Mouse (Mus musculus) forebrain, embryonic 14.5 days (tissue): ENCODE data around the gene Pttg1ip. TPM values are rescaled to one million over a fixed set of nuclear protein-coding genes. Genes with fewer than 3 reads are reported as not detected.
A peak's percentile ranks its signal among the peaks of the same experiment; 100 is the strongest.

Experiments used
- ATAC-seq: fragments of 200-750 bp; cut with Nextera tagmentation; 2 replicates; pipeline ENCODE4 v1.8.0; 2017; ENCODE audit warnings: mild to moderate bottlenecking, moderate library complexity
- DNase-seq: peaks from one replicate; pipeline ENCODE4 v3.0.0-alpha.2; 2015; ENCODE audit warnings: low spot score
- H3K27ac ChIP-seq: fragments of 300-500 bp; sonication (generic); 2 replicates; pipeline ENCODE4 v1.5.1; 2014; ENCODE audit warnings: low read depth, mild to moderate bottlenecking, control low read depth, low read length, moderate library complexity
- H3K27me3 ChIP-seq: fragments of 300-500 bp; sonication (generic); replicated peaks from 2 replicates; pipeline ENCODE4 v1.6.1; 2014; ENCODE audit warnings: low read length, control low read depth, mixed read lengths; ENCODE audit not compliant: control insufficient read depth, insufficient read depth
- H3K36me3 ChIP-seq: fragments of 300-500 bp; sonication (generic); 2 replicates; pipeline ENCODE4 v1.6.1; 2014; ENCODE audit warnings: low read length, control low read depth; ENCODE audit not compliant: control insufficient read depth, insufficient read depth
- H3K4me1 ChIP-seq: fragments of 300-500 bp; sonication (generic); 2 replicates; pipeline ENCODE4 v1.6.1; 2014; ENCODE audit warnings: antibody characterized with exemption, low read length, control low read depth; ENCODE audit not compliant: control insufficient read depth, insufficient read depth
- H3K4me2 ChIP-seq: fragments of 300-500 bp; sonication (generic); 2 replicates; pipeline ENCODE4 v1.6.1; 2014; ENCODE audit warnings: mild to moderate bottlenecking, control low read depth, low read length
- H3K4me3 ChIP-seq: fragments of 300-500 bp; sonication (generic); 2 replicates; pipeline ENCODE4 v1.5.1; 2014; ENCODE audit warnings: low read depth, low read length, control low read depth
- H3K9ac ChIP-seq: fragments of 300-500 bp; sonication (generic); 2 replicates; pipeline ENCODE4 v1.6.1; 2014; ENCODE audit warnings: mild to moderate bottlenecking, low read length, control low read depth, moderate library complexity
- H3K9me3 ChIP-seq: fragments of 300-500 bp; sonication (generic); replicated peaks from 2 replicates; pipeline ENCODE4 v1.6.1; 2016; ENCODE audit warnings: low read length, control low read depth, mixed read lengths; ENCODE audit not compliant: control insufficient read depth
- WGBS: fragments of 180-500 bp; shearing (Covaris S2); extraction: QIAGEN DNeasy Blood & Tissue Kit; methylation state at CpG from one replicate; pipeline ENCODE4 v1.1.7; 2014; 5-methylcytosine and 5-hydroxymethylcytosine counted together
- polyA plus RNA-seq: library from polyadenylated mRNA; unstranded; fragments of >200 nt; fragmentation: Nextera tagmentation; extraction: Ambion mirVana; gene quantifications from 2 replicates; pipeline ENCODE4 v1.2.1, GENCODE M21; 2014

Pttg1ip gene
- polyA plus RNA-seq, 1 experiment from 2014 or later, result 74.1 TPM

DNA sequence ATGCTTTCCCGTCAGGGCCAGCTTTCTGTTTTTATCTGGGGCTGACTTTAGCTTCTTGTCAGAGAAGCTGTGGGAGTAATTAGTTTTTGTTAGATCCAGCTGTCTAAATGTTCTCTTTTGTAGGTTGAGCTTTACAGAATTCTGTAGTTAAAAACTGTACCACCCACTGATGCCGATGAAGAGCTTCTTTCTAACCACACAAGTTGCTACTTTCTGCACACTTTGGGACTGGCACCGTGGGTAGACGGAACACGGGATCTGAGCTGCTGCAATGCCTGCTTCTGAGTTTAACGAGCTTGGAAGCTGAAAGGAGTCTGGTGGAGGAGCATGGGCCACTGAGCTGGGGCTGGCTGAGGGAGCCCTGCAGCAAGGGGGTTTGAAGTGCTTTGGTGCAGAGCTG is 10.0 kb downstream of the Pttg1ip start:
- ATAC-seq (no peak), DNase-seq (no peak)
- Histone ChIP-seq H3K4me2 (no peak overlapping the region), H3K27me3 (no peaks in the 10 kb centered on the region), H3K9me3 (no peaks in the 10 kb centered on the region), H3K9ac (no peak overlapping the region), H3K36me3 (peaks cover 74% of the 10 kb centered on the region), H3K4me3 (no peak overlapping the region), H3K27ac (no peak overlapping the region), H3K4me1 (no peaks in the 10 kb centered on the region)
- 46% methylated on average over 6 of the region's 6 CpGs for WGBS

DNA sequence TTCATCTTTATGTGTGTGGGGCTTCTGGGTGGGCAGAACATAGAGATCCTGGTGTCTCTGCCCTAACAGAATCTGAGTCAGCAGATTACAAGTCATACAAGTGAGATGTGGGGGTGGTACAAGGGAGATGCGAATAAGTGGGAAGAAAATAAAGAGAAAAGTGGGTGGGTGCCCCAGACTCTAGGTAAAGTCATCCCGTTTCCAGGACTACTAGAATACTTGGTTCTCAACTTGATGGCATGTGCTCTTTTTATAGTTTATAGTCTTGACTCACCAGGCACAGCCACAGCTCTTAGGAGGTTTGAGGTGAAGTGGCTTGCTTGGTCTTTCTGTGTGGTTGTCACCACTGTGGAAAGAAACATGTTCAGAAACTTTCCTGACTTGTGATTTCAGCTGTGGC is 14.5 kb downstream of the Pttg1ip start:
- Histone ChIP-seq H3K9me3 (no peaks in the 10 kb centered on the region), H3K27me3 (no peaks in the 10 kb centered on the region), H3K4me2 (no peak overlapping the region), H3K36me3 (peaks cover 71% of the 10 kb centered on the region), H3K4me3 (no peak overlapping the region), H3K27ac (no peak overlapping the region), H3K4me1 (no peaks in the 10 kb centered on the region), H3K9ac (no peak overlapping the region)
- no peak for ATAC-seq
- 88% methylated on average over 2 of the region's 2 CpGs for WGBS
- DNase-seq, result no peak

DNA sequence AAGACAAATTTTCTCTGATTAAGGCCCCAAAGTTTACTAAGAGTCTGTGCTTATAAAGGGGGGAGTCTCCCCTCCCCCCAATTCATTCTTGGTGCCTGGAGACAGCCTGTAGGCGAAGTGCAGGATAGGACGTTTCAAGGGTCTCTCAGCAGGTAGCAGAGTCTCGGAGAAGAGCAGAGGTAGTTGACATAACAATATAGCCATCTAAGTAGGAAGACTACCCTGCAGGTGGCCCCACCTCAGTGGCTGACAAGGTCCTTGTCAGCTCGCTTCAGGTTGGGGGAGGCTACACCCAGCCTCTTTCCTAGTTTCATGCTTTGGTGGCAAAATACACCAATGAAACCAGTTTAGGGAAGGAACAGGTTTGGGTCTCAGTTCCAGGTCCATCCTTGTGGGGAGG is 21.5 kb downstream of the Pttg1ip start:
- 49% methylated on average over 4 of the region's 4 CpGs for WGBS
- H3K36me3 ChIP-seq, result peaks cover 14% of the 10 kb centered on the region
- no peak for ATAC-seq

DNA sequence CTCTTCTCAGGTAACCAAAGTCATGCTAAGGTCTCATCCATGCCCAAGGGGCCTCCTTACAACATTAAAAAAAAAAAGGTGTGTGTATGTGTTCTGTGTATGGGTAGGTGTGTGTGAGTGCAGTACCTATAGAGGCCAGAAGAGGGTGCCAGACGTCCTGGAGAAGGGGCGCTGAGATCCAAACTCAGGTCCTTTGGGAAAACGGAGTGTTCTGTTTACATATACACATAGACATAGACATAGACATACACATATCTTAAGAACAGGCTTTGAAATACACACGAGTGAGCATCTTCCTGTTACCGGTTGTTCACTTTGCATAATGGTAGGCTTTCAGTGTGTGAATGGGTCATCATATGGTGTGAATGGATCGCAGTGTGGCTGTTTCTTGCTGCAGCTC is 22.6 kb downstream of the Pttg1ip start:
- H3K4me3 ChIP-seq, result no peak overlapping the region
- no peak overlapping the region for H3K4me2 ChIP-seq
- DNase-seq, result no peak
- H3K27ac ChIP-seq, result no peak overlapping the region
- WGBS, result 91% methylated on average over 6 of the region's 6 CpGs
- ATAC-seq, result no peak
- peaks cover 12% of the 10 kb centered on the region for H3K4me1 ChIP-seq
- H3K27me3 ChIP-seq, result no peaks in the 10 kb centered on the region
- H3K9me3 ChIP-seq, result no peaks in the 10 kb centered on the region
- H3K9ac ChIP-seq, result no peak overlapping the region
- H3K36me3 ChIP-seq, result peaks cover 3% of the 10 kb centered on the region

More for the DNA sequence above, 21.5 kb downstream of the Pttg1ip start:
- Histone ChIP-seq H3K9me3 (no peaks in the 10 kb centered on the region), H3K4me1 (peaks cover 12% of the 10 kb centered on the region), H3K9ac (no peak overlapping the region), H3K27me3 (no peaks in the 10 kb centered on the region), H3K4me3 (no peak overlapping the region), H3K27ac (no peak overlapping the region), H3K4me2 (no peak overlapping the region)
- no peak for DNase-seq

DNA sequence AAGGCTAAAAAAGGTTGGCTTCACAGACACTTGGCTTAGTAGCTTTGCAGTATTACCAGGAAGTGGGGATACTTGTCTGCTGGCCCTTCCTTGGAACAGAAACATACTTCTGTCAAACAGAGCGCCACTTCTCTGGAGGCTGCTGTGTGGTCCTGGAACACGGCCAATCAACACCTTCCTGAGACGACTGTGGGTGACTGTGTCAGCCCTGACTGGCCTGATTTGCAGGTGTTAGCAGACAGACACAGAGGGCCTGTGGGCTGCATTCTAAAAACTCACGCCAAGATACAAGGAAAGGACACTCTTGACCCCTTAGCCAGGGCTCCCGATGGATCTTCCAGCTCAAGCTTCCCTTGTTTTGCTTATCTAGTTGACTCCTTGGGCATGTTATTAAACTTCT is 23.4 kb downstream of the Pttg1ip start:
- H3K4me1 ChIP-seq, result peaks cover 12% of the 10 kb centered on the region
- no peaks in the 10 kb centered on the region for H3K9me3 ChIP-seq
- ATAC-seq (no peak), DNase-seq (no peak)
- no peak overlapping the region for H3K27ac ChIP-seq
- no peak overlapping the region for H3K4me3 ChIP-seq
- WGBS, result 75% methylated on average over 5 of the region's 5 CpGs
- H3K4me2 ChIP-seq, result no peak overlapping the region
- peaks cover 3% of the 10 kb centered on the region; the same call in 1 of the 2 replicates for H3K36me3 ChIP-seq
- no peak overlapping the region for H3K9ac ChIP-seq
- no peaks in the 10 kb centered on the region for H3K27me3 ChIP-seq

DNA sequence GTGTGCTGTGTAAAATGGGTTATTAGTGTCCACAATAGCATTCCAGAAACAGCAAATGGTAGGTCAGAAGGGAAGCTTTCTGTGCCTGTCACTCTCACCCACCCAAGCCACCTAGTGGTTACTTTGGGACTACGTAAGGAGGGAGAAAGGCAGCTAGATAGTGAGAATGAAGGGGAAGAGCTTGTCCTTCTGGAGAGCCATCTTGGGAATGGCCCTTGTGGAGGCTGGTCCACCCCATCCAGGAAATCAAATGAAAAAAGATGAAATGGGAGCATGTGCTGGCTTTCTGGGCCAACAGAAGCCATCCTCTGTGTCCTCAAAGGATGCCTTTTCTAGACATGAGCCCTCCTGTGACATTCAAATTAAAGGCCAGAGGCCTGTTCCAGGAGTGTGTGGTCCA is 23.8 kb downstream of the Pttg1ip start:
- Histone ChIP-seq H3K9me3 (no peaks in the 10 kb centered on the region), H3K4me3 (peak overlapping the region; percentile 63), H3K9ac (no peak overlapping the region), H3K27me3 (no peaks in the 10 kb centered on the region), H3K4me2 (peak overlapping the region; percentile 87), H3K4me1 (peaks cover 12% of the 10 kb centered on the region), H3K36me3 (peaks cover 7% of the 10 kb centered on the region), H3K27ac (peak overlapping the region; percentile 94)
- 29% methylated on average over 1 of the region's 1 CpGs for WGBS
- DNase-seq (peak; percentile 51), ATAC-seq (no peak)

DNA sequence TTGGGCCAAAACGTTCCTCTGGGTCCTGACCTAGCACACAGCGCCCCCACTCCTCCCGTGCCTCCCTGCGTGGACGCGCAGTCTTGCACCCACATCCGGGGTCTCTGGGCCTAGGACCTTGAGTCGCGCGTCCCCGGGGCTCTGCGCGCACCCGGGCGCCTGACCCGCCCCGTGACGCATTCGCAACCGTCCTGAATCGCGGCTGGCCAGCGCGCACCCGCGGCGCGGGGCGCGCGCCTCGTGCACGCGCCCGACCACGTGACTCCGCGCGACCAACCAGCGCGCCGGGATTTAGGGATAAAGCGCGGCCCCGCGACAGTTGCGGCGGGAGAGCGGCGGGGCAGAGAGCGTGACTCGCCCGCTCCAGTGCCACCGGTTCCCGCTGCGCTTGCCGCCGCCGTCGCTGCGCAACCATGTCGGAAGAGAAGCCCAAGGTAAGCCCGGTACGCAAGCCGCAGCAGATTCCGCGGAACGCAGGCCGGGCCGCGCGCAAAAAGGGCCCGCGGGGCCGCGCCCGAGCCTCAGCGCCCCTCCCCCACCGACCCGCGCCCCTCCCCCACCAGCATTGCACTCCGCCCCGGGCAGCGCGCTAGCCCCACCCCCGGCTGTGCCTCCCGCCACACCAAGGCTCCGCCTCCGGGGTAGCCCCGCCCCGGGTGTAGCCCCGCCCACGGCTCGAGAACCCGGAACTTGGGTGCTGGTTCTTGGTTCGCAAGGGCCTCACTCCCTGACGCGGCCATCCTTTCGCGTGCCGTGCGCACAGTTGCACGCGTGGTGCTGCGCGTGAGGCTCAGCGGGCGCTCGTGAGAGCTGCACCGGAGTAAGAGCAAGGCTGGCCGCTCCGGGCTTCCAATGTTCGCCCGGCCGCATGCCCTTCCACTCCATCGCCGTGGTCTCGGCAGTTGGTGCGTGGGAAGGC is 24.6 kb downstream of the Pttg1ip start, which contains the start of the genes Sumo3 and Gm49325:
Gene Sumo3 (plus strand): TSS at position 190 of the 919 bp plus-strand sequence.
Gene Gm49325 (plus strand): TSS at position 290 of the 919 bp plus-strand sequence.
- peak within 1 kb of the TSS; percentile 78 for H3K9ac ChIP-seq
- peak within 1 kb of the TSS; percentile 63 for H3K4me3 ChIP-seq
- DNase-seq, result peak; percentile 89

DNA sequence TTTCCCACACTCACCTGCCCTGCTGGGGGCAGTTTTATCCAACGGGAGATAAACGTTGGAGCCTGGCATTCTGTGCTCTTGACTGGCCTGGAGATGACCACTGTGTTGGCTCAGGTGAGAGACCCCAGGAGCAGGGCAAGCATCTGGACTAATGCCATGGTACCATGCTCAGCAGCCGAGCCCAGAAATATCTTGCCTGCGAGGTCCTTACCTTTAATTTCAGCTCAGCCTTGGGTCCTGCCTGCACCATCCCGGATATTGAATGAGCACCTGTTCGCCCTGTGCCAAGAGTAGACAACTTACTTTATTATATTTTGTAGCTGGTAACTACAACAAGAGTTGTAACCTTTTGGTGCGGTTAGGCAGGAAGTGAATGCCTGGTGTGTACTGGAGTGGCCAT is 25.3 kb downstream of the Pttg1ip start:
- WGBS, result 44% methylated on average over 7 of the region's 7 CpGs
- Histone ChIP-seq H3K27ac (peak overlapping the region; percentile 94), H3K36me3 (peaks cover 22% of the 10 kb centered on the region), H3K4me2 (peak overlapping the region; percentile 87), H3K9ac (peak overlapping the region; percentile 78), H3K4me1 (peaks cover 12% of the 10 kb centered on the region), H3K27me3 (no peaks in the 10 kb centered on the region), H3K4me3 (peak overlapping the region; percentile 63), H3K9me3 (no peaks in the 10 kb centered on the region)
- no peak; the same call in 1 of the 2 replicates for ATAC-seq
- no peak for DNase-seq

More for the DNA sequence above, 24.6 kb downstream of the Pttg1ip start, which contains the start of the genes Sumo3 and Gm49325:
- no peaks in the 10 kb centered on the region for H3K9me3 ChIP-seq
- peak within 1 kb of the TSS; percentile 87 for H3K4me2 ChIP-seq
- 1% methylated on average over 96 of the region's 119 CpGs for WGBS
- H3K36me3 ChIP-seq, result peaks cover 15% of the 10 kb centered on the region
- H3K4me1 ChIP-seq, result peaks cover 12% of the 10 kb centered on the region
- H3K27me3 ChIP-seq, result no peaks in the 10 kb centered on the region
- peak within 1 kb of the TSS; percentile 94 for H3K27ac ChIP-seq
- peak; percentile 89 for ATAC-seq

DNA sequence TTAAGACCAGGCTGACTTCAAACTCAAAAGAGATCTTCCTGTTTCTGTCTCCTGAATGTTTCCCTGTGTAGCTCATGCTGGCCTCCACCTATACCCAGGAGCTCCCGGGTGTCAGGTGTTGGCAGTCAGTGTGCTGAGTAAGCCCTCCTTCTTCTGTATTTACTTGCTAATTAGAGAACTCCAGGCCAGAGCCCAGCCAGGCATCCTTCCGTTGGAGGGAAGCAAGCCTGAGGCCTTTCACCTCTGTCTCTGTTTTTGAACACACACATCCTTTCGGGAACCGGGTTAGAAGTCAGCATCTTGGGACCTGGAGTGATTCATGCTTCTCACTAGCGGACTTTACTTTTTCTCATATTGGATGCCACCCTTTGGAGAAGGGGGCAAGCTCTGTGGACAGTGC is 25.9 kb downstream of the Pttg1ip start:
- Histone ChIP-seq H3K27ac (no peak overlapping the region), H3K27me3 (no peaks in the 10 kb centered on the region), H3K9me3 (no peaks in the 10 kb centered on the region), H3K36me3 (peaks cover 28% of the 10 kb centered on the region), H3K4me3 (peak overlapping the region; percentile 63; the same call in 1 of the 2 replicates), H3K4me2 (peak overlapping the region; percentile 87), H3K9ac (no peak overlapping the region), H3K4me1 (peaks cover 12% of the 10 kb centered on the region)
- no peak for ATAC-seq
- WGBS, result 72% methylated on average over 5 of the region's 5 CpGs
- no peak for DNase-seq
